Mouse (Mus musculus) embryonic facial prominence, embryonic 13.5 days (tissue): ENCODE measurements around the gene Ccdc85c. TPM values are rescaled to one million over a fixed set of nuclear protein-coding genes. Genes with fewer than 3 reads are reported as not detected.
A peak's percentile ranks its signal among the peaks of the same experiment; 100 is the strongest.

Experiments
- ATAC-seq: fragments of 200-750 bp; cut with Nextera tagmentation; 2 replicates; pipeline ENCODE4 v1.8.0; 2017; ENCODE audit warnings: low read depth; ENCODE audit not compliant: insufficient number of reproducible peaks, insufficient read depth, low FRiP score, low TSS enrichment
- H3K27ac ChIP-seq: fragments of 300-500 bp; sonication (generic); 2 replicates; pipeline ENCODE4 v1.5.1; 2015; ENCODE audit warnings: moderate library complexity, mild to moderate bottlenecking, inconsistent platforms
- H3K27me3 ChIP-seq: fragments of 300-500 bp; sonication (generic); 2 replicates; pipeline ENCODE4 v1.6.1; 2015; ENCODE audit warnings: mild to moderate bottlenecking, inconsistent platforms
- H3K36me3 ChIP-seq: fragments of 300-500 bp; sonication (generic); 2 replicates; pipeline ENCODE4 v1.6.1; 2015; ENCODE audit warnings: mild to moderate bottlenecking, inconsistent platforms
- H3K4me1 ChIP-seq: fragments of 300-500 bp; sonication (generic); 2 replicates; pipeline ENCODE4 v1.6.1; 2015; ENCODE audit warnings: inconsistent platforms
- H3K4me2 ChIP-seq: fragments of 300-500 bp; sonication (generic); 2 replicates; pipeline ENCODE4 v1.6.1; 2015; ENCODE audit warnings: moderate library complexity, mild to moderate bottlenecking, inconsistent platforms
- H3K4me3 ChIP-seq: fragments of 300-500 bp; sonication (generic); 2 replicates; pipeline ENCODE4 v1.5.1; 2015; ENCODE audit warnings: mild to moderate bottlenecking, inconsistent platforms
- H3K9ac ChIP-seq: fragments of 300-500 bp; sonication (generic); 2 replicates; pipeline ENCODE4 v1.6.1; 2015; ENCODE audit warnings: mild to moderate bottlenecking, inconsistent platforms
- H3K9me3 ChIP-seq: fragments of 300-500 bp; sonication (generic); 2 replicates; pipeline ENCODE4 v1.6.1; 2016; ENCODE audit warnings: inconsistent platforms
- WGBS: fragments of 180-500 bp; shearing (Covaris S2); methylation state at CpG from one replicate; pipeline ENCODE4 v1.1.7; 2015; ENCODE audit warnings: mixed read lengths; 5-methylcytosine and 5-hydroxymethylcytosine counted together
- polyA plus RNA-seq: library from polyadenylated mRNA; unstranded; fragments of >200 nt; fragmentation: Nextera tagmentation; extraction: Ambion mirVana; gene quantifications from 2 replicates; pipeline ENCODE4 v1.2.1, GENCODE M21; 2015

Ccdc85c gene
- polyA plus RNA-seq, 1 experiment from 2014 or later, result 6.3 TPM

DNA sequence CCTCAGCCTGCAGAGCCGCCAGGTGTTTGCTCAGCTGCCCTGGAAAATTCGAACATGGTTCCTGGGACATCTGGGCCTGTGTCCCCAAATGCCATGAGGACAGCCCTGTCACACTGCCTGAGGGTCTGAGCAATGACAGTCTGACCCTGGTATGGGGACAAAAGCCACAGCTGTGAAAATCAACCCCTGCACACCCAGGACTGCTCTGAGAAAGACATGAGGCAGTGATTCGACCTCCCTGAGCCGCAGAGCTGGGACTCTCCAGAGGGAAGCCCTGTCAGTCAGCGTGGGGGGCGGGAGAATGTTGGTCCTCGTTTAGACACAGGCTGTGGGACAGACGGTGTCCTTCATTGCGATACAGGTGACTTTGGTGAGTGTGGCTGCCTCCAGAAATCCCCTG is 29.6 kb downstream of the Ccdc85c start:
- H3K4me2 ChIP-seq, result no peak overlapping the region; the same call in 1 of the 2 replicates
- no peak for ATAC-seq
- no peaks in the 10 kb centered on the region for H3K36me3 ChIP-seq
- 28% methylated on average over 9 of the region's 9 CpGs for WGBS
- H3K9ac ChIP-seq, result no peak overlapping the region
- peaks cover 10% of the 10 kb centered on the region; the same call in 1 of the 2 replicates for H3K27me3 ChIP-seq
- H3K9me3 ChIP-seq, result no peaks in the 10 kb centered on the region
- no peak overlapping the region for H3K27ac ChIP-seq
- no peak overlapping the region for H3K4me3 ChIP-seq
- peaks cover 69% of the 10 kb centered on the region for H3K4me1 ChIP-seq

GRCm38 (mm10) chr12:108244778-108245177 is 30.4 kb downstream of the Ccdc85c start:
- Histone ChIP-seq H3K36me3 (no peaks in the 10 kb centered on the region), H3K27me3 (peaks cover 10% of the 10 kb centered on the region; the same call in 1 of the 2 replicates), H3K27ac (peak overlapping the region; percentile 39; the same call in 1 of the 2 replicates), H3K9ac (peak overlapping the region; percentile 58), H3K4me2 (peak overlapping the region; percentile 29), H3K9me3 (no peaks in the 10 kb centered on the region), H3K4me1 (peaks cover 72% of the 10 kb centered on the region), H3K4me3 (no peak overlapping the region)
- ATAC-seq, result no peak
- WGBS, result 4% methylated on average over 8 of the region's 8 CpGs

GRCm38 (mm10) chr12:108242243-108242745 is 32.9 kb downstream of the Ccdc85c start:
- H3K4me2 ChIP-seq, result no peak overlapping the region
- ATAC-seq, result no peak
- H3K9ac ChIP-seq, result no peak overlapping the region
- H3K9me3 ChIP-seq, result no peaks in the 10 kb centered on the region
- H3K4me1 ChIP-seq, result peaks cover 87% of the 10 kb centered on the region
- H3K27me3 ChIP-seq, result peaks cover 10% of the 10 kb centered on the region; the same call in 1 of the 2 replicates
- no peaks in the 10 kb centered on the region for H3K36me3 ChIP-seq
- no peak overlapping the region for H3K4me3 ChIP-seq
- no peak overlapping the region for H3K27ac ChIP-seq
- 78% methylated on average over 20 of the region's 20 CpGs for WGBS

DNA sequence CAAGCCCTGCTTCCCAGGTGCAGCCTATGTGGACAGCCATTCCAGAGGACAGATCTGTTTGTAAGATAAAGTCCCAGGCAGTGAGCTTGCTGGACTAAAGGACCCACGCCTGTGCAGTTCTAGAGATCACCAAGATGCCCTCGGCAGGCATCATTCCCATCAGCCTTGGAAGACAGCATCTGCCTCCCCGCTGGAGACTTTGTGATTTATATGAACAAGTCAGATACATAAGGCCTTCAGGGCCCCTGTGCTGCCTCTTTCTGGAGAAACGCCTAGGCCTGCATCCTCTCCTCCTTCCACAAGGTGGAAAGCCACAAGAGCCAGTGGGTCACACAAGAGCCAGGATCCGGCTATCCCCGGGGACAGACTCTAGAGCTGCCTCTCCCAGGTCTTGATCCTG is 33.6 kb downstream of the Ccdc85c start:
- Histone ChIP-seq H3K4me1 (peaks cover 88% of the 10 kb centered on the region), H3K4me2 (no peak overlapping the region), H3K9ac (no peak overlapping the region), H3K27ac (peak overlapping the region; percentile 4; the same call in 1 of the 2 replicates), H3K4me3 (no peak overlapping the region), H3K36me3 (no peaks in the 10 kb centered on the region), H3K9me3 (no peaks in the 10 kb centered on the region), H3K27me3 (peaks cover 10% of the 10 kb centered on the region; the same call in 1 of the 2 replicates)
- ATAC-seq, result no peak
- WGBS, result 64% methylated on average over 6 of the region's 6 CpGs

GRCm38 (mm10) chr12:108240953-108241588 is 34.2 kb downstream of the Ccdc85c start:
- Histone ChIP-seq H3K4me3 (no peak overlapping the region), H3K4me2 (no peak overlapping the region), H3K27ac (no peak overlapping the region), H3K27me3 (peaks cover 7% of the 10 kb centered on the region; the same call in 1 of the 2 replicates), H3K36me3 (no peaks in the 10 kb centered on the region), H3K9me3 (no peaks in the 10 kb centered on the region), H3K4me1 (peaks cover 87% of the 10 kb centered on the region), H3K9ac (no peak overlapping the region)
- ATAC-seq, result peak; percentile 7; the same call in 1 of the 2 replicates
- 33% methylated on average over 21 of the region's 21 CpGs for WGBS

GRCm38 (mm10) chr12:108240401-108240890 is 34.8 kb downstream of the Ccdc85c start:
- WGBS, result 76% methylated on average over 13 of the region's 13 CpGs
- Histone ChIP-seq H3K36me3 (no peaks in the 10 kb centered on the region), H3K27ac (no peak overlapping the region), H3K9me3 (no peaks in the 10 kb centered on the region), H3K4me3 (no peak overlapping the region), H3K27me3 (peaks cover 7% of the 10 kb centered on the region; the same call in 1 of the 2 replicates), H3K4me2 (no peak overlapping the region), H3K4me1 (peaks cover 86% of the 10 kb centered on the region), H3K9ac (no peak overlapping the region)
- ATAC-seq, result no peak

DNA sequence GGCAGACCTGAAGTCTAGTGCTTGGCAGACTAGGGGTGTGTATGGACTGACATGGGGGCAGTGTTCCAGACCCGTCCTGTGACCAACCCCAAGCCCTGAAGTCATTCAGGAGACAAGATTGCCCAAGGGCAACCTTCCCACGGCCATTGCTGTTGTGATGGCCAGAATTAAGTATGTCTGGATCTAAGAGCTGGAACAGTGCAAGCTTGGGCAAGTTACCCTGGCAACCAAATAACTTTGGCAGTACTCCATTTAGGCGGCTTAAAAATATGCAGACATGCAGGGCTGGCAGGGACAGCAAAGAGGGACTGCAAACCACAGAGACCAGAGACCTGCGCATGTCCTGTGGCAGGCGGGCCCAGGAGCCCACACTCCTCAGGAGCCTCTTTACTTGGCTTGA is 35.8 kb downstream of the Ccdc85c start:
- H3K4me3 ChIP-seq, result no peak overlapping the region
- no peak overlapping the region; the same call in 1 of the 2 replicates for H3K27ac ChIP-seq
- no peak for ATAC-seq
- WGBS, result 34% methylated on average over 5 of the region's 5 CpGs
- peak overlapping the region; percentile 33 for H3K4me2 ChIP-seq
- H3K36me3 ChIP-seq, result no peaks in the 10 kb centered on the region
- peak overlapping the region; percentile 44; the same call in 1 of the 2 replicates for H3K9ac ChIP-seq
- peaks cover 76% of the 10 kb centered on the region for H3K4me1 ChIP-seq
- H3K27me3 ChIP-seq, result peaks cover 7% of the 10 kb centered on the region; the same call in 1 of the 2 replicates
- no peaks in the 10 kb centered on the region for H3K9me3 ChIP-seq

DNA sequence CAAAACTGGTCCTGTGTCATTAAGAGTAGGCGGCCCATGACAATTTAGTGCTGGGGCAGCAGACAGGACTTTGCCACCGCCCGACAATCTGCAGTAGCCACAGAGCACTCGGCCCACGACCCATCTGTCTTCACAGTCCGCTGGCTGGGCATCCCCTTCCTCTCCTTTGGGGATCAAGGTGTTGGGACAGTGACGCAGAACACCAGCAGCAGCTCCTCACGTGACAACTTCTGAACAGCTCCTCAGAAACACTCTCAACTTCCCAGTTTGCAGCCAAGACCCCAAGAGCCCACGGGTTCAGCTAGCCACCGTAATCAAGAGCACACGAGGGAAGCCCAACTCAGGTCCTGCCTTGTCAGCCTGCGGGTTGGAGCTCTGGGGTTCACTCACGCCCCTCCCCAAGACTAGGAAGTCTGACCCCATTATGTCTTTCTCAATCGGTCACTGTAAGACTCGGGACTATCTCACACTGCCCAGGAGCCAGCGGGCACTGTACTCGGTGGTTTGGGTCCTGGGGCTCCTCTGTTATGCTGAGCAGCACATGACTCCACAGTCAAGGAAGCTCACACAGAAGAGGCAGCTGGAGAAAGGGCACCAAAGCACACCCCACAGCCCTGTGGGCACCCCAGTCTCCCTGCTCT is 36.7 kb downstream of the Ccdc85c start:
- Histone ChIP-seq H3K4me2 (no peak overlapping the region), H3K4me3 (no peak overlapping the region), H3K27me3 (peaks cover 7% of the 10 kb centered on the region; the same call in 1 of the 2 replicates), H3K36me3 (no peaks in the 10 kb centered on the region), H3K9me3 (no peaks in the 10 kb centered on the region), H3K27ac (no peak overlapping the region), H3K4me1 (peaks cover 67% of the 10 kb centered on the region), H3K9ac (no peak overlapping the region)
- WGBS, result 77% methylated on average over 17 of the region's 17 CpGs
- no peak for ATAC-seq

- Histone ChIP-seq H3K4me2 (no peak overlapping the region), H3K27me3 (peaks cover 4% of the 10 kb centered on the region; the same call in 1 of the 2 replicates), H3K4me3 (no peak overlapping the region), H3K36me3 (no peaks in the 10 kb centered on the region), H3K9ac (no peak overlapping the region), H3K4me1 (peaks cover 66% of the 10 kb centered on the region), H3K9me3 (no peaks in the 10 kb centered on the region), H3K27ac (no peak overlapping the region)
- no peak for ATAC-seq
- WGBS, result 71% methylated on average over 6 of the region's 6 CpGs
Observed at GRCm38 (mm10) chr12:108237300-108238006, 37.8 kb downstream of the Ccdc85c start.

DNA sequence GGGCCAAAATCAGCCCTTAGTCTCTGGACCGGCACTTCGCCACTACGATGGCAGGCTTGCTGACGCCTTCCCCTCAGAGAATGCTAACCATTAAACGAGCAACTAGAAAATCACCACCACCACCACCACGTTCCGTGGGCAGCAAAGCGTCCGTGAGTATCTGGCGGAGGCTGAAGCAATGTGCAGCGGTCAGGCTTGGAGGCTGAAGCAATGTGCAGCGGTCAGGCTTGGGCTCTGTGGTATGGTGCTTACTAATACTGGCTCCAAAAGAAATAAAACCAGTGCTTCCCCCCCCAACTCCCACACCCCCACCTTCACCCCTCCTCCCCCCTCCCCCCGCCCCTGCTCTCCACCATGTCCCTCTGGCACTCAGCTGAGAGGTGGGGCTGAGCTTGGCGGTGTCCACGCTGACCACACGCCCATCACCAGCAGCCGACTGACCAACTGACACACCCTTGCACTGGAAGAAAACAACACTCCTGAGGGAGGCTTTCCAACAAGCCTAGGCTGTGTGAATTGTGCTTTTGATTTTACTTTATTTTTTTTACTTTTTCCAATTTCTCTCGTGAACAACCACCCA is 39.2 kb downstream of the Ccdc85c start:
- no peak for ATAC-seq
- 78% methylated on average over 18 of the region's 18 CpGs for WGBS
- Histone ChIP-seq H3K36me3 (no peaks in the 10 kb centered on the region), H3K9me3 (no peaks in the 10 kb centered on the region), H3K4me3 (no peak overlapping the region), H3K4me1 (peaks cover 66% of the 10 kb centered on the region), H3K27ac (no peak overlapping the region), H3K4me2 (no peak overlapping the region), H3K9ac (no peak overlapping the region), H3K27me3 (no peaks in the 10 kb centered on the region)
